Mouse (Mus musculus): Measurements from ENCODE around the gene Gm3625.
A peak's percentile ranks its signal among the peaks of the same experiment; 100 is the strongest.
"Not testable (repeated sequence)": the region's sequence is repeated elsewhere in the genome, so short reads cannot be mapped to it uniquely, and the experiment has no call there.

Gm3625 gene

GRCm38 (mm10) chr12:4555451-4555850 lies 37.3 kb downstream of the Gm3625 start:
- DNase-seq (ENCODE audit: low spot score) = no peak

- DNase-seq (ENCODE audit: low spot score) = not testable (repeated sequence)
Measured at GRCm38 (mm10) chr12:4553704-4554103, 39.0 kb downstream of the Gm3625 start.

GRCm38 (mm10) chr12:4548053-4549013 lies 44.4 kb downstream of the Gm3625 start:
- DNase-seq (ENCODE audit: low spot score) = peak; percentile 45

- DNase-seq (ENCODE audit: low spot score) = no peak
Measured at GRCm38 (mm10) chr12:4547557-4547956, 45.2 kb downstream of the Gm3625 start.

- no peak for DNase-seq (ENCODE audit: low spot score)
Measured at GRCm38 (mm10) chr12:4546491-4546890, 46.2 kb downstream of the Gm3625 start.

GRCm38 (mm10) chr12:4545425-4545824 lies 47.3 kb downstream of the Gm3625 start:
- no peak for DNase-seq (ENCODE audit: low spot score)

- no peak for DNase-seq (ENCODE audit: low spot score)
Measured at GRCm38 (mm10) chr12:4544400-4544919, 48.3 kb downstream of the Gm3625 start.

All from spleen, adult 12 weeks (tissue).